Mouse (Mus musculus) inflammation-experienced regulatory T-cells, adult 16 weeks (primary cell): ENCODE measurements around the gene Ifi44. TPM values are rescaled to one million over a fixed set of nuclear protein-coding genes. Genes with fewer than 3 reads are reported as not detected.

ENCODE experiments used
- polyA plus RNA-seq: library from polyadenylated mRNA; unstranded; fragments of 100-300 nt; shearing (Covaris generic); gene quantifications from one replicate; pipeline ENCODE4 v1.2.1, GENCODE M21; 2017

The Ifi44 gene
- polyA plus RNA-seq: 2.4 TPM

GRCm38 (mm10) chr3:151749737-151750136, at the start of gene Ifi44:
Ifi44 (minus strand) TSS chr3:151749960.

Other genes with a start within 250 kb of the Ifi44 start
- not detected for gene Ifi44l, start 12.9 kb upstream of the Ifi44 start, polyA plus RNA-seq
- not detected for gene Ptgfr, start 87.7 kb upstream of the Ifi44 start, polyA plus RNA-seq